Comparison of ENCODE assay signal across 10 mouse cellular contexts in genomic region chr7:117896528-117896927, GRCm38 (mm10).
A peak's percentile ranks its signal among the peaks of the same experiment; 100 is the strongest.
DNase-seq lines count a peak whose midpoint lies in the region; ATAC-seq lines count a peak whose summit lies in the region.
"Had no signal": no experiment of that assay in that cellular context is flagged by ENCODE, and none has a peak within 500 bp of the region (broad histone marks: within the 10 kb centered on the region; RNA-seq: fewer than 3 reads in every experiment).

No protein-coding gene starts in this region.

- 68% methylated on average over 2 of the region's 2 CpGs for WGBS in hindbrain, embryonic 14.5 days
- 85% methylated on average over 2 of the region's 2 CpGs for WGBS in hindbrain, embryonic 11.5 days
- 91% methylated on average over 2 of the region's 2 CpGs for WGBS in limb, embryonic 10.5 days

- H3K4me2 ChIP-seq in hindbrain, embryonic 14.5 days (replicated peaks) = no peak overlapping the region
- no peak overlapping the region for H3K4me2 ChIP-seq in hindbrain, embryonic 11.5 days (replicated peaks; ENCODE audit: low read depth, low read length)
- H3K4me2 ChIP-seq: forebrain, embryonic 13.5 days; lung, embryonic 15.5 days had no signal

- ATAC-seq in hindbrain, embryonic 14.5 days (ENCODE audit: low FRiP score) = no peak
- ATAC-seq in hindbrain, embryonic 11.5 days (ENCODE audit: low FRiP score) = no peak
- no peak for ATAC-seq in erythroblast, adult 5-6 weeks (replicated peaks; ENCODE audit: low FRiP score, poor library complexity, severe bottlenecking)
- ATAC-seq: forebrain, embryonic 13.5 days had no signal

- no peaks in the 10 kb centered on the region for H3K36me3 ChIP-seq in hindbrain, embryonic 14.5 days (replicated peaks; ENCODE audit: control insufficient read depth, insufficient read depth)
- no peaks in the 10 kb centered on the region for H3K36me3 ChIP-seq in hindbrain, embryonic 11.5 days (ENCODE audit: control insufficient read depth, insufficient read depth, low read length)
- no peaks in the 10 kb centered on the region for H3K36me3 ChIP-seq in limb, embryonic 10.5 days
- H3K36me3 ChIP-seq: lung, embryonic 15.5 days had no signal

- H3K4me1 ChIP-seq in hindbrain, embryonic 14.5 days (replicated peaks; ENCODE audit: control insufficient read depth, insufficient read depth, low read length) = no peaks in the 10 kb centered on the region
- H3K4me1 ChIP-seq in hindbrain, embryonic 11.5 days (replicated peaks; ENCODE audit: control insufficient read depth, insufficient read depth, low read length) = no peaks in the 10 kb centered on the region
- no peaks in the 10 kb centered on the region for H3K4me1 ChIP-seq in limb, embryonic 10.5 days
- H3K4me1 ChIP-seq: forebrain, embryonic 13.5 days; lung, embryonic 15.5 days had no signal

- no peaks in the 10 kb centered on the region for H3K9me3 ChIP-seq in hindbrain, embryonic 14.5 days (ENCODE audit: control insufficient read depth, low read length)
- H3K9me3 ChIP-seq in hindbrain, embryonic 11.5 days (ENCODE audit: control insufficient read depth, low read length) = no peaks in the 10 kb centered on the region
- H3K9me3 ChIP-seq in limb, embryonic 10.5 days (replicated peaks) = no peaks in the 10 kb centered on the region
- H3K9me3 ChIP-seq: forebrain, embryonic 13.5 days; lung, embryonic 15.5 days had no signal

- DNase-seq in hindbrain, embryonic 14.5 days (ENCODE audit: low spot score) = peak; percentile 59
- DNase-seq in hindbrain, embryonic 11.5 days (ENCODE audit: low spot score) = no peak
- peak; percentile 20 to 62 for DNase-seq in urinary bladder, postnatal 4 days (ENCODE audit: low spot score in 2 of 2)
- no peak for DNase-seq in urinary bladder, postnatal 10 days (ENCODE audit: low spot score)
- peak; percentile 73 to 86 for DNase-seq in kidney, adult 8-10 months
- no peak for DNase-seq in limb, embryonic 10.5 days (ENCODE audit: low spot score)
- DNase-seq: retina, postnatal 1 day had no signal

- H3K27me3 ChIP-seq in hindbrain, embryonic 14.5 days (ENCODE audit: control insufficient read depth, insufficient read depth, low read length) = no peaks in the 10 kb centered on the region
- no peaks in the 10 kb centered on the region for H3K27me3 ChIP-seq in hindbrain, embryonic 11.5 days (ENCODE audit: control insufficient read depth, insufficient read depth, low read length)
- H3K27me3 ChIP-seq in limb, embryonic 10.5 days (ENCODE audit: low read depth, poor library complexity, severe bottlenecking) = no peaks in the 10 kb centered on the region
- H3K27me3 ChIP-seq: forebrain, embryonic 13.5 days; lung, embryonic 15.5 days had no signal

- H3K27ac ChIP-seq in hindbrain, embryonic 14.5 days = no peak overlapping the region
- H3K27ac ChIP-seq in hindbrain, embryonic 11.5 days (ENCODE audit: low read depth, low read length) = no peak overlapping the region
- no peak overlapping the region for H3K27ac ChIP-seq in limb, embryonic 10.5 days
- H3K27ac ChIP-seq: forebrain, embryonic 13.5 days; lung, embryonic 15.5 days had no signal

- no peak overlapping the region for H3K4me3 ChIP-seq in hindbrain, embryonic 14.5 days (replicated peaks; ENCODE audit: low read length)
- no peak overlapping the region for H3K4me3 ChIP-seq in hindbrain, embryonic 11.5 days (ENCODE audit: low read depth, low read length)
- no peak overlapping the region for H3K4me3 ChIP-seq in limb, embryonic 10.5 days
- H3K4me3 ChIP-seq: forebrain, embryonic 13.5 days; lung, embryonic 15.5 days had no signal

- H3K9ac ChIP-seq in hindbrain, embryonic 14.5 days = no peak overlapping the region
- no peak overlapping the region for H3K9ac ChIP-seq in hindbrain, embryonic 11.5 days (ENCODE audit: low read depth, low read length)
- H3K9ac ChIP-seq: forebrain, embryonic 13.5 days; lung, embryonic 15.5 days had no signal

Comparison
In these comparisons a context has a peak if more than half of its experiments do, and no peak if none do; other contexts are left out.
1. DNase-seq: peak in hindbrain, embryonic 14.5 days (single experiment), urinary bladder, postnatal 4 days (2 of 2) and kidney, adult 8-10 months (2 of 2); none in hindbrain, embryonic 11.5 days (single experiment), urinary bladder, postnatal 10 days (single experiment) and limb, embryonic 10.5 days (single experiment).